Mouse (Mus musculus): Measurements from ENCODE around the gene Crebzf. TPM values are rescaled to one million over a fixed set of nuclear protein-coding genes. Genes with fewer than 3 reads are reported as not detected.
A peak's percentile ranks its signal among the peaks of the same experiment; 100 is the strongest.

Gene Crebzf
- total RNA-seq, 2 experiments from 2014 or later: 26.1 to 27.9 TPM

- DNase-seq: no peak
- intact Hi-C loops (cut with DNase I): no loop called here
These were observed 31.0 kb downstream of the Crebzf start for GRCm38 (mm10) chr7:90473511-90473910.

DNA sequence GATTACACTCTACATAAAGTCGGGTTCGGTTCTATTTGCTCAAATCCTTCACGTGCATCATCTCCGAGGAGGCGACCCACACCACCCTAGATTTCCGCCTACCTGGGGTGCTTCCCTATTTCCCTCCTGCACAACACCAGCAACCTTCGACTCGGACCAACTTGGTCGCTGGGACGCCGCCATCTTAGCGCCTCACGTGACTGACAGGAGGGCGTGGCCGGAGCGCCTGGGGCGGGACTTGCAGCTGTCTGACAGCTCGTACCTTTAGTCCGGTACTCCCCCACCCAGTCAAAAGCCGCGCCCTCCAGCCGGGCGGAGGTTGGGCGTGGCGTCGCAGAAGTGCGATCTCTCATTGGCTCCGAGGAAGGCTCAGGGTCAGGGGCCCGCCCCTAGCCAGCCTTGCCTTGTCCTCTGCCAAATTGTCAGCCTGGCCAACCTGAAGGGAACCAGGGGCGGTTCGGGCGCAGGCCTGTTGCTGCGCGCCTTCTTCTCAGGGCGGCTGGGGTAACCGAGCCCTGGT is 33.3 kb downstream of the Crebzf start, which contains the start of gene Tmem126b:
TSS of gene Tmem126b (minus strand) at position 209 of the 520 bp plus-strand sequence.
- DNase-seq: peak; percentile 97 to 99
- intact Hi-C loops (cut with DNase I): loop anchor here (1.0 kb wide), 1 partner anchor 33 kb away; no protein-coding TSS in a partner anchor

- intact Hi-C loops (cut with DNase I): loop anchor here (1.0 kb wide), 1 partner anchor 33 kb away; no protein-coding TSS in a partner anchor
These were observed 34.0 kb downstream of the Crebzf start, which contains the start of gene Dlg2 for GRCm38 (mm10) chr7:90476313-90477245. Dlg2 (plus strand) TSS chr7:90476672.

DNA sequence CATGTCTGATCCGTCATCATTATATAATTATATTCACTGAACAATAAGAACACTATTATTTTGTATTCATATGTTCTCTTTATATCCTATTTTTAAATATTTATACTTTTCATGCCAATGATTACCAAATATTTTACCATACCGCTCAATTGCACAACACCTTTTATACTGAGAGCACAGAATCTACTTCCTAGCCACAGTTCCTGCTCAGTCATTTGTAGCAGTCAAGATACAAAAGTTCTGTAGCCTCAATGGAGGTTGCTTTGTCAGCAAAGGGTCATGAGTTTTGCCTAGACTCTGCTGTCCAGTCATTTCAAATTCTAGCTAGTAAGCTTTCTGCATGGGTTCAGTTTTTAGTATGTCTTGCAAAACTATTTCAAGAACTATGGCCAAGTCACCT is 40.1 kb downstream of the Crebzf start:
- DNase-seq: no peak
- intact Hi-C loops (cut with DNase I): no loop called here

More at GRCm38 (mm10) chr7:90476313-90477245, 34.0 kb downstream of the Crebzf start, which contains the start of gene Dlg2:
- DNase-seq: no peak

Other genes with a start within 250 kb of the Crebzf start
- gene Ccdc83, start 177.0 kb upstream of the Crebzf start, total RNA-seq (2021): under 1 TPM in 1 of 2 experiments, not detected in 1; 0.26 TPM
- gene Sytl2, start 140.5 kb upstream of the Crebzf start, total RNA-seq (2021): 1 to 10 TPM; 4.1 to 4.6 TPM
- under 1 TPM in 1 of 2 experiments, not detected in 1; 0.29 TPM for gene Ccdc89, start 16.2 kb upstream of the Crebzf start, total RNA-seq (2021)
- 100 to 1,000 TPM in 1 of 2 experiments, 10 to 100 TPM in 1; 96.8 to 111 TPM for gene Tmem126a, start 14.5 kb downstream of the Crebzf start, total RNA-seq (2021)
- 10 to 100 TPM; 22.1 to 22.7 TPM for gene Tmem126b, start 33.3 kb downstream of the Crebzf start, total RNA-seq (2021)
- 1 to 10 TPM; 1.9 to 2.9 TPM for gene Dlg2, start 33.9 kb downstream of the Crebzf start, total RNA-seq (2021)